Mouse (Mus musculus) bone marrow, adult 2 months (tissue): ENCODE measurements at regions not wholly inside any gene's neighbourhood (a gene's known extent, or its start where the extent isn't known, plus 50 kb on each side); places are given as distances from the start of the nearest gene placed in this dataset.

ENCODE experiments used
- CTCF ChIP-seq: fragments of 200-500 bp; IDR thresholded peaks from 2 replicates; pipeline ENCODE4 v1.5.1; 2011; ENCODE audit warnings: low read length, control low read depth; ENCODE audit not compliant: control insufficient read depth, insufficient read depth
- POLR2A ChIP-seq: fragments of 200-500 bp; IDR thresholded peaks from 2 replicates; pipeline ENCODE4 v1.6.1; 2011; ENCODE audit warnings: low read depth, mild to moderate bottlenecking, control low read depth, low read length, borderline replicate concordance; ENCODE audit not compliant: control insufficient read depth

DNA sequence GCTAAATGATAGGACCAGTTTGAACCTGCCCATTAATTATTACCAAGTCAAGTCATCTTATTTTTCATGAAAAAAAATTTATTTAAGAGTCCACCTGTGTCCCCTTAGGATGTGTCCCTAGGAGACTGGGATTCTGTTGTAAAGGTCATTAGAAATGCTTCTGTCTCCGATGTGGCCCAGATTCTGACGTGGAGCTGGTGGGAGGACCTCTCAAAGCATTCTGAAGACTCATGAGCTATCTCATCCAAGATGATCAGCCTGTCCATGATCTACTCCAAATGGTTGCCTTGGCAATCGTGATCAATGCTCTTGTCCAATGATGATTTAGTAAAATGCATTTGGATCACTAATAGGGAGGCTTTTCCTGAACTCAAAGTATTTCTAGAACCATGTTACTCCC is 163.4 kb upstream of the Gm5148 start:
- TF ChIP-seq POLR2A (no peak), CTCF (no peak)
